Mouse (Mus musculus): ENCODE data around the gene Lage3.
A peak's percentile ranks its signal among the peaks of the same experiment; 100 is the strongest.
"Not testable (repeated sequence)": the region's sequence is repeated elsewhere in the genome, so short reads cannot be mapped to it uniquely, and the experiment has no call there.

Gene Lage3

GRCm38 (mm10) chrX:74353467-74353770 is at the start of gene Lage3:
Lage3 (minus strand) TSS chrX:74353618.
- peak; percentile 70 for DNase-seq (ENCODE audit: low read depth, low spot score)

DNA sequence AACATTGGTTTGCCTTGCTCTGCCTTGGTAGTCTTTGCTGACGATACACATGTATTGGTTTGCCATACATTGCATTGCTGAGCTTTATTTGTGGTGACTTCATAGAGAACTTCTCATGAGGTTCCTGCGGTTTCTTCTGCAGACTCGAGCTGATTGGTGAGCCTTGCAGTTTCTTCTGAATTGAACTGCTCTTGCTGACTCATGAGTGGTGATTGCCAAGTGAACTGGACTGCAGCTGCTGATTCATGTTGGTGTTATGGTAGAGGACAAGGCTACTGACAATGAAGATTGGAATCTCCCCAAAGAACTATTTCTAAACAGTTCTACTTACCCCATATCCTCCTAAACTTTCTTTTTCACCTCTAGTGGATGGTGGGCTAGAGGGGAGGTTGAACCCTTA is 46.7 kb upstream of the Lage3 start:
- DNase-seq (ENCODE audit: low read depth, low spot score): no peak

- DNase-seq (ENCODE audit: low read depth, low spot score): peak; percentile 92
These were observed 39.4 kb upstream of the Lage3 start, which contains the start of the genes Fam3a and Ikbkg for GRCm38 (mm10) chrX:74392535-74393443. Fam3a (minus strand) TSS chrX:74393272. Ikbkg (plus strand) TSS chrX:74393290.

GRCm38 (mm10) chrX:74388153-74388552 is 34.7 kb upstream of the Lage3 start:
- no peak for DNase-seq (ENCODE audit: low read depth, low spot score)

DNA sequence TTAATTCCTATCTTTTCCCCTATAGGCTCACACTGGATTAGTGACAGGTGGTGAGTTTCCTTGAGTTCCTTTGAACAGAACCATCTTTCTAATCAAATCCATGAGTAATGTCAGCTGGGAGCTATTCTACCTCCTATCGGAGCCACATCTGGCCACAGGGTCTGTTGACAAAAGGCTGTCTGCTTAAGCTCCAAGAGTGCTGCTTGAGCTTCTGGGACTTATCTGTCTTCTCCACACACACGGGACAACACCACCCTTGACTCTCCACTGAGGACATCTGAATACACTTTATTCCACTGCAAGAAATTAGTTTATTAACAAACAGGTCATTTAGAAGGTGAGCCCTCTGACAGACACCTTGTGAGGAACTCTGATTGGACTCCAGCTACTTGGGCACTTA is 31.0 kb upstream of the Lage3 start:
- no peak for DNase-seq (ENCODE audit: low read depth, low spot score)

- peak; percentile 94 for DNase-seq (ENCODE audit: low read depth, low spot score)
These were observed 19.6 kb upstream of the Lage3 start, which contains the start of the genes Ubl4a and Slc10a3 for GRCm38 (mm10) chrX:74372888-74373549. Ubl4a (minus strand) TSS chrX:74373218. Slc10a3 (minus strand) TSS chrX:74373349.

- DNase-seq (ENCODE audit: low read depth, low spot score): peak; percentile 67
These were observed 14.9 kb upstream of the Lage3 start for GRCm38 (mm10) chrX:74368209-74368909.

- DNase-seq (ENCODE audit: low read depth, low spot score): no peak
These were observed 14.1 kb upstream of the Lage3 start for GRCm38 (mm10) chrX:74367512-74367911.

GRCm38 (mm10) chrX:74359171-74359570 is 5.8 kb upstream of the Lage3 start:
- peak; percentile 33 for DNase-seq (ENCODE audit: low read depth, low spot score)

DNA sequence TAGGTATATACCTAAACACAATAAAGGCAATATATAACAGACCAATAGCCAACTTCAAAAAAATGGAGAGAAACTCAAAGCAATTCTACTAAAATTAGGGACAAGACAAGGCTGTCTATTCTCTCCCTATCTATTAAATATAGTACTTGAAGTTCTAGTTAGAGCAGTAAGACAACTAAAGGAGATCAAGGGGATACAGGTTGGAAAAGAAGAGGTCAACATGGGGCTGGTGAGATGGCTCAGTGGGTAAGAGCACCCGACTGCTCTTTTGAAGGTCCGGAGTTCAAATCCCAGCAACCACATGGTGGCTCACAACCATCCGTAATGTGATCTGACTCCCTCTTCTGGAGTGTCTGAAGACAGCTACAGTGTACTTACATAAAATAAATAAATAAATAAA is 3.7 kb upstream of the Lage3 start:
- not testable (repeated sequence) for DNase-seq (ENCODE audit: low read depth, low spot score)

DNA sequence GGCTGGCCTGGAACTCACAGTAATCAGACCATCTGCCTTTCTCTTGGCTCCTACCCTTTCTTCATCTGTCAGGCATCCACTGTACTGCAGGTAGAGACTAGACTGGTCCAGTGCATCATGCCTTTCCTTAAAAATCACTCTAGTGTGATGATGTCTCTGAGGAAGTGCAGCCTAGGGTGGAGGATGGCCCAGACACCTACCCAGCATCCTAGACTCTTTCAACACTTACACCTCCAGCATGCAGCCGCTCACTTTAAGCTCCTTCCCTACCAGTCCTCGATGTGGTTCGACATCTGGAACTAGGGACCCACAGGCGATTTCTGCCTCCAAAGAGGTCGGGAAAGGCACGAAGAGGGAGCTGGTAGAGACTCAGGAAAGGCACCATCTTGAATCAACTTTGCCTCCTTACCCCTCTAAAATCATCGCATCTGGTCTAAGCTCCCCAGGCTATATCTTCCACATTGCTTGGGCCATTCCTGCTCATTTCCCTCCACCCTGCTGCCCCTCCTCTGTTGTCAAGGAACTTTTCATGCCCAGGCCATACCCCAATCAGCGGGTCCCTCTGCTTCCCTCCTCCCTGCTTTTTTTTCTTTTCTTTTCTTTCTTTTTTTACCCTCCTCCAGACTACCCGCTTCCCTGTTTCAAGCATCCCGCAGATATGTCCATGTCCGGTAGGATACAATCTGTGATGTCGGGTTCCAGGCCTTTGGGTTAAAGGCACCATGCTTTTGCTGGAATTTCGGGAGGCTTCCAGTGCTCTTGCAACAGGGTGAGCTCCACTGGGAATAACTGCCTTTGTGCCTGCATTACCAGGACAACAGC is 562 bp downstream of the Lage3 start:
- peak; percentile 26 for DNase-seq (ENCODE audit: low read depth, low spot score)

GRCm38 (mm10) chrX:74330166-74330930 is 23.1 kb downstream of the Lage3 start:
- no peak for DNase-seq (ENCODE audit: low read depth, low spot score)

DNA sequence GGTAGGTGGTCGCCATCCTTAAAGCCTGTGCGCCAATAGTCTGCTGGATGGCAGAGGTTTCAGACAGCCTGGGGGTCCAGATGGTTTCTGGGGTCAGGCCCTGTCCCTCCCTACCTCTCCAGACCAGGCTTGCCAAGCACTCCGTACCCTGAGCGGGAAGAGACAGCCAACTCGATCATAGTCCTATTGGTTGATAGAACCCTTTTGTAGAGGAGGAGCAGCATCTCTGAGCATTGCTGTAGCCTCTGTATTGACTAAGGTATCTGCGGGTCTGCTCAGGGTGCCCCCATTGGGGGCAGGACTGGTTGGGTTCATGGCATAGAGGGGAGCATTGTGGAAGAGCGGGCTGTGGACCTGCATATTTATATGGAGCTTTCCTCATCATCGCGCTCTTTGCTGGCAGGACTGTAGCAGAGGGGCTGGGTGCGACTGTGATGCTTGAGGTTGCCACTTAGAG is 24.2 kb downstream of the Lage3 start:
- no peak for DNase-seq (ENCODE audit: low read depth, low spot score)

DNA sequence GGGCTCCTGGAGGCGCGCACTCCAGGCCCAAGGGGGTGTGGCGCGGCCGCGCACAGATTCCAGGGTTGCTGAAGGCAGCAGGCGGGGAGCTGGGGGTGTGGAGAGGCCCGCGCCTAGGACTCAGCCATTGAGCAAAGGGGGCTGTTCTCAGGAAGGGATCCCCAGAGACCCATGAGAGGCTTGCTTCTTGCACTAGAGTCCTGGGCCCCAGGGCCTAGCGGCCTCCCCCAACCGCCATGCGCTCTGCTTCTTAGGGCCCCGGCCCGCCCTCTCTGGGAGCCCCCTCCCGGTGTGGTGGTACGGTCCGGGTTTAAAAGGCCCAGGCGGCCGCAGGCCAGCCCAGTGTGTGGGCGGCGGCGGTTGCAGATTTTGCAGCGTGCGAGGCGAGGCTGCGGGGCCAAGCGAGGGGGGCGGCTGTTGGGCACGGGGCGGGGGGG is 24.7 kb downstream of the Lage3 start, which contains the start of gene Plxna3:
TSS of gene Plxna3 (plus strand) at position 342 of the 437 bp plus-strand sequence.
- DNase-seq (ENCODE audit: low read depth, low spot score): peak; percentile 79

DNA sequence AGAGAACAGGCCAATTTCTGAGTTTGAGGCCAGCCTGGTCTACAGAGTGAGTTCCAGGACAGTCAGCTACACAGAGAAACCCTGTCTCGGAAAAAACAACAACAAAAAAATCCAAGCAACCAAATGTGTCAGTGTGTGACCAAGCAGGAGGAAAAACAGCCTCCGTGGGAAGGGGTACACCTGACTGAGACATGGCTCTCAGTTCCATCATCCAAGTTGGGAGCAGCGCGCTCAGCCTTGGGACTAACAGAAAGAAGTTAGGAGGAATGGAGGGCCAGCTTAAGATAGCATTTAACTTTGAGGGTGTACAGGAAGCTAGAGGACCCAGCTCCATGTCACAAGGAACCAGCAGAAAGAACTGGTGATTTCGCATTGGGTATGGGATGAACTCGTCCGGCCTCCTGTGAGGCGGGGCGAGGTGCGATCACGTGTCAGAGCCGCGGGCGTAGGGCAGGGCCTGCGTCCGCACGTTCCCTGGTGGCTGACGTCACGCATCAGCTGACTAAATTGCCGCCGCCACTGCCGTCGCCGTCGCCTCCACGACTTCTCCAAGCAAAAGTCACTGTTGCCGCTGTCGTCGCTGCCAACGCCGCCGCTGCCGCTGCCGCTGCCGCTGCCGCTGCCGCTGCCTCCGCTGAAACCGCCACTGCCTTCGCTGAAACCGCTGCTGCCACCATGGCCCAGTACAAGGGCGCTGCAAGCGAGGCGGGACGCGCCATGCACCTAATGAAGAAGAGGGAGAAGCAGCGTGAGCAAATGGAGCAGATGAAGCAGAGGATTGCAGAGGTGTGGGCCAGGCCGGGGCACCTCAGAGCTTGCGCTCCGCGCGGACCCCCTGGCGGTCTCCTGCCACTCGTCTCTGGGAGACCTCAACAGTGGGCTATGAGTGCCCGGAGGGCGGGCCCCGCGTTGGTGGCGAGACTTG is 40.6 kb downstream of the Lage3 start, which contains the start of gene Fam50a:
TSS of gene Fam50a (plus strand) at position 494 of the 925 bp plus-strand sequence.
- DNase-seq (ENCODE audit: low read depth, low spot score): peak; percentile 85

GRCm38 (mm10) chrX:74304867-74305700 is 48.3 kb downstream of the Lage3 start, which contains the start of gene Gdi1:
Gdi1 (plus strand) TSS chrX:74304998.
- peak; percentile 93 for DNase-seq (ENCODE audit: low read depth, low spot score)
